Mouse (Mus musculus) cerebral cortex, adult 2 months (tissue): Measurements from ENCODE around the gene Rbfox2.

Experiments
- WGBS: fragments of 180-500 bp; shearing (Covaris S2); methylation state at CpG from one replicate; pipeline ENCODE4 v1.1.7; 2018; 5-methylcytosine and 5-hydroxymethylcytosine counted together

Rbfox2 gene

GRCm38 (mm10) chr15:77185614-77186013, 121.2 kb downstream of the Rbfox2 start:
- 71% methylated on average over 5 of the region's 5 CpGs for WGBS

- WGBS: 27% methylated on average over 5 of the region's 5 CpGs
These were observed 124.0 kb downstream of the Rbfox2 start for GRCm38 (mm10) chr15:77182800-77183199.

GRCm38 (mm10) chr15:77174018-77174417, 132.8 kb downstream of the Rbfox2 start:
- 67% methylated on average over 5 of the region's 5 CpGs for WGBS

GRCm38 (mm10) chr15:77172414-77172813, 134.4 kb downstream of the Rbfox2 start:
- WGBS: 64% methylated on average over 3 of the region's 3 CpGs

GRCm38 (mm10) chr15:77168781-77169180, 138.0 kb downstream of the Rbfox2 start:
- WGBS: 41% methylated on average over 2 of the region's 2 CpGs

- 30% methylated on average over 1 of the region's 1 CpGs for WGBS
These were observed 140.5 kb downstream of the Rbfox2 start for GRCm38 (mm10) chr15:77166225-77166732.

GRCm38 (mm10) chr15:77163336-77163735, 143.5 kb downstream of the Rbfox2 start:
- 35% methylated on average over 6 of the region's 6 CpGs for WGBS

GRCm38 (mm10) chr15:77162931-77163330, 143.9 kb downstream of the Rbfox2 start:
- WGBS: 69% methylated on average over 6 of the region's 6 CpGs

GRCm38 (mm10) chr15:77161382-77161781, 145.4 kb downstream of the Rbfox2 start:
- 72% methylated on average over 5 of the region's 5 CpGs for WGBS

- WGBS: 89% methylated on average over 4 of the region's 4 CpGs
These were observed 146.0 kb downstream of the Rbfox2 start for GRCm38 (mm10) chr15:77160848-77161247.

GRCm38 (mm10) chr15:77156525-77156924, 150.3 kb downstream of the Rbfox2 start:
- 27% methylated on average over 3 of the region's 3 CpGs for WGBS

- 62% methylated on average over 10 of the region's 10 CpGs for WGBS
These were observed 152.5 kb downstream of the Rbfox2 start for GRCm38 (mm10) chr15:77154248-77154785.

- 15% methylated on average over 12 of the region's 12 CpGs for WGBS
These were observed 153.2 kb downstream of the Rbfox2 start for GRCm38 (mm10) chr15:77153625-77154024.

GRCm38 (mm10) chr15:77153088-77153546, 153.7 kb downstream of the Rbfox2 start:
- 0% methylated on average over 3 of the region's 3 CpGs for WGBS

- WGBS: 5% methylated on average over 19 of the region's 19 CpGs
These were observed 154.3 kb downstream of the Rbfox2 start for GRCm38 (mm10) chr15:77152336-77153087.

- WGBS: 22% methylated on average over 4 of the region's 4 CpGs
These were observed 155.0 kb downstream of the Rbfox2 start for GRCm38 (mm10) chr15:77151816-77152215.

GRCm38 (mm10) chr15:77151178-77151577, 155.6 kb downstream of the Rbfox2 start:
- WGBS: 33% methylated on average over 8 of the region's 8 CpGs

GRCm38 (mm10) chr15:77150424-77150841, 156.4 kb downstream of the Rbfox2 start:
- WGBS: 17% methylated on average over 3 of the region's 3 CpGs

GRCm38 (mm10) chr15:77150000-77150399, 156.8 kb downstream of the Rbfox2 start:
- 4% methylated on average over 3 of the region's 3 CpGs for WGBS

GRCm38 (mm10) chr15:77149551-77149950, 157.3 kb downstream of the Rbfox2 start:
- 51% methylated on average over 3 of the region's 3 CpGs for WGBS

GRCm38 (mm10) chr15:77146942-77147341, 159.9 kb downstream of the Rbfox2 start:
- 81% methylated on average over 4 of the region's 4 CpGs for WGBS

GRCm38 (mm10) chr15:77144960-77145359, 161.8 kb downstream of the Rbfox2 start:
- 82% methylated on average over 1 of the region's 1 CpGs for WGBS

- 81% methylated on average over 5 of the region's 5 CpGs for WGBS
These were observed 164.0 kb downstream of the Rbfox2 start for GRCm38 (mm10) chr15:77142787-77143186.
